Mouse (Mus musculus): ENCODE measurements at regions not wholly inside any gene's neighbourhood (a gene's known extent, or its start where the extent isn't known, plus 50 kb on each side); places are given as distances from the start of the nearest gene placed in this dataset.

GRCm38 (mm10) chr15:24992665-24993324 is 420.8 kb downstream of the Basp1 start:
- H3K27me3 ChIP-seq (ENCODE audit: control insufficient read depth, insufficient read depth, low read depth, low read length), result no peaks in the 10 kb centered on the region
- H3K27ac ChIP-seq (ENCODE audit: low read length), result no peak overlapping the region
- H3K36me3 ChIP-seq (ENCODE audit: control insufficient read depth, insufficient read depth), result no peaks in the 10 kb centered on the region
- WGBS (ENCODE audit: insufficient replicate concordance), result 69% methylated on average over 14 of the region's 14 CpGs
- no peaks in the 10 kb centered on the region for H3K9me3 ChIP-seq (replicated peaks; ENCODE audit: control insufficient read depth, low read length)
- no peak for ATAC-seq (ENCODE audit: low read depth)
- H3K9ac ChIP-seq (ENCODE audit: low read depth, low read length), result no peak overlapping the region
- no peak overlapping the region for H3K4me2 ChIP-seq (ENCODE audit: low read depth, low read length)
- no peaks in the 10 kb centered on the region for H3K4me1 ChIP-seq (ENCODE audit: control insufficient read depth, low read depth, low read length)
- H3K4me3 ChIP-seq (ENCODE audit: low read depth, low read length), result no peak overlapping the region

- 53% methylated on average over 5 of the region's 5 CpGs for WGBS (ENCODE audit: insufficient replicate concordance)
- Histone ChIP-seq H3K4me3 (ENCODE audit: low read depth, low read length) (no peak overlapping the region), H3K27me3 (ENCODE audit: control insufficient read depth, insufficient read depth, low read depth, low read length) (no peaks in the 10 kb centered on the region), H3K27ac (ENCODE audit: low read length) (no peak overlapping the region), H3K4me1 (ENCODE audit: control insufficient read depth, low read depth, low read length) (no peaks in the 10 kb centered on the region), H3K9ac (ENCODE audit: low read depth, low read length) (no peak overlapping the region), H3K9me3 (replicated peaks; ENCODE audit: control insufficient read depth, low read length) (no peaks in the 10 kb centered on the region), H3K4me2 (ENCODE audit: low read depth, low read length) (no peak overlapping the region), H3K36me3 (ENCODE audit: control insufficient read depth, insufficient read depth) (no peaks in the 10 kb centered on the region)
- ATAC-seq (ENCODE audit: low read depth), result no peak
These were observed 423.3 kb downstream of the Basp1 start for GRCm38 (mm10) chr15:24990082-24990786.

- 58% methylated on average over 4 of the region's 4 CpGs for WGBS (ENCODE audit: insufficient replicate concordance)
- no peak overlapping the region for H3K4me2 ChIP-seq (ENCODE audit: low read depth, low read length)
- H3K27me3 ChIP-seq (ENCODE audit: control insufficient read depth, insufficient read depth, low read depth, low read length), result no peaks in the 10 kb centered on the region
- H3K27ac ChIP-seq (ENCODE audit: low read length), result no peak overlapping the region
- no peaks in the 10 kb centered on the region for H3K9me3 ChIP-seq (replicated peaks; ENCODE audit: control insufficient read depth, low read length)
- no peak overlapping the region for H3K9ac ChIP-seq (ENCODE audit: low read depth, low read length)
- no peaks in the 10 kb centered on the region for H3K4me1 ChIP-seq (ENCODE audit: control insufficient read depth, low read depth, low read length)
- no peak for ATAC-seq (ENCODE audit: low read depth)
- no peak overlapping the region for H3K4me3 ChIP-seq (ENCODE audit: low read depth, low read length)
- no peaks in the 10 kb centered on the region for H3K36me3 ChIP-seq (ENCODE audit: control insufficient read depth, insufficient read depth)
These were observed 432.7 kb downstream of the Basp1 start for GRCm38 (mm10) chr15:24980841-24981240.

GRCm38 (mm10) chr15:24972020-24972419 is 441.5 kb downstream of the Basp1 start:
- 38% methylated on average over 5 of the region's 5 CpGs for WGBS (ENCODE audit: insufficient replicate concordance)
- H3K9me3 ChIP-seq (replicated peaks; ENCODE audit: control insufficient read depth, low read length), result no peaks in the 10 kb centered on the region
- ATAC-seq (ENCODE audit: low read depth), result no peak

GRCm38 (mm10) chr15:24969391-24969812 is 444.2 kb downstream of the Basp1 start:
- Histone ChIP-seq H3K36me3 (ENCODE audit: control insufficient read depth, insufficient read depth) (no peaks in the 10 kb centered on the region), H3K27ac (ENCODE audit: low read length) (no peak overlapping the region), H3K9ac (ENCODE audit: low read depth, low read length) (no peak overlapping the region), H3K9me3 (replicated peaks; ENCODE audit: control insufficient read depth, low read length) (no peaks in the 10 kb centered on the region), H3K4me3 (ENCODE audit: low read depth, low read length) (no peak overlapping the region), H3K4me2 (ENCODE audit: low read depth, low read length) (no peak overlapping the region), H3K27me3 (ENCODE audit: control insufficient read depth, insufficient read depth, low read depth, low read length) (no peaks in the 10 kb centered on the region), H3K4me1 (ENCODE audit: control insufficient read depth, low read depth, low read length) (no peaks in the 10 kb centered on the region)
- no peak for ATAC-seq (ENCODE audit: low read depth)
- 56% methylated on average over 2 of the region's 2 CpGs for WGBS (ENCODE audit: insufficient replicate concordance)

More at GRCm38 (mm10) chr15:24972020-24972419, 441.5 kb downstream of the Basp1 start:
- H3K36me3 ChIP-seq (ENCODE audit: control insufficient read depth, insufficient read depth), result no peaks in the 10 kb centered on the region
- no peaks in the 10 kb centered on the region for H3K27me3 ChIP-seq (ENCODE audit: control insufficient read depth, insufficient read depth, low read depth, low read length)
- H3K4me2 ChIP-seq (ENCODE audit: low read depth, low read length), result no peak overlapping the region
- no peak overlapping the region for H3K27ac ChIP-seq (ENCODE audit: low read length)
- H3K9ac ChIP-seq (ENCODE audit: low read depth, low read length), result no peak overlapping the region
- no peaks in the 10 kb centered on the region for H3K4me1 ChIP-seq (ENCODE audit: control insufficient read depth, low read depth, low read length)
- H3K4me3 ChIP-seq (ENCODE audit: low read depth, low read length), result no peak overlapping the region

- 61% methylated on average over 7 of the region's 7 CpGs for WGBS (ENCODE audit: insufficient replicate concordance)
- Histone ChIP-seq H3K27ac (ENCODE audit: low read length) (no peak overlapping the region), H3K36me3 (ENCODE audit: control insufficient read depth, insufficient read depth) (no peaks in the 10 kb centered on the region), H3K9me3 (replicated peaks; ENCODE audit: control insufficient read depth, low read length) (no peaks in the 10 kb centered on the region), H3K27me3 (ENCODE audit: control insufficient read depth, insufficient read depth, low read depth, low read length) (no peaks in the 10 kb centered on the region), H3K9ac (ENCODE audit: low read depth, low read length) (no peak overlapping the region), H3K4me2 (ENCODE audit: low read depth, low read length) (no peak overlapping the region), H3K4me3 (ENCODE audit: low read depth, low read length) (no peak overlapping the region), H3K4me1 (ENCODE audit: control insufficient read depth, low read depth, low read length) (no peaks in the 10 kb centered on the region)
- ATAC-seq (ENCODE audit: low read depth), result no peak
These were observed 444.8 kb downstream of the Basp1 start for GRCm38 (mm10) chr15:24968636-24969317.

- Histone ChIP-seq H3K9me3 (replicated peaks; ENCODE audit: control insufficient read depth, low read length) (no peaks in the 10 kb centered on the region), H3K9ac (ENCODE audit: low read depth, low read length) (no peak overlapping the region), H3K27me3 (ENCODE audit: control insufficient read depth, insufficient read depth, low read depth, low read length) (no peaks in the 10 kb centered on the region), H3K4me2 (ENCODE audit: low read depth, low read length) (no peak overlapping the region), H3K4me1 (ENCODE audit: control insufficient read depth, low read depth, low read length) (no peaks in the 10 kb centered on the region), H3K27ac (ENCODE audit: low read length) (no peak overlapping the region), H3K4me3 (ENCODE audit: low read depth, low read length) (no peak overlapping the region), H3K36me3 (ENCODE audit: control insufficient read depth, insufficient read depth) (no peaks in the 10 kb centered on the region)
- 66% methylated on average over 2 of the region's 2 CpGs for whole genome bisulfite sequencing (ENCODE audit: insufficient replicate concordance)
- no peak for ATAC-seq (ENCODE audit: low read depth)
These were observed 483.8 kb downstream of the Basp1 start for GRCm38 (mm10) chr15:24929742-24930141.

- Histone ChIP-seq H3K9ac (ENCODE audit: low read depth, low read length) (no peak overlapping the region), H3K9me3 (replicated peaks; ENCODE audit: control insufficient read depth, low read length) (no peaks in the 10 kb centered on the region), H3K36me3 (ENCODE audit: control insufficient read depth, insufficient read depth) (no peaks in the 10 kb centered on the region), H3K27me3 (ENCODE audit: control insufficient read depth, insufficient read depth, low read depth, low read length) (no peaks in the 10 kb centered on the region), H3K4me1 (ENCODE audit: control insufficient read depth, low read depth, low read length) (no peaks in the 10 kb centered on the region), H3K4me2 (ENCODE audit: low read depth, low read length) (no peak overlapping the region), H3K27ac (ENCODE audit: low read length) (no peak overlapping the region), H3K4me3 (ENCODE audit: low read depth, low read length) (no peak overlapping the region)
- no peak for ATAC-seq (ENCODE audit: low read depth)
- WGBS (ENCODE audit: insufficient replicate concordance), result 60% methylated on average over 1 of the region's 1 CpGs
These were observed 501.7 kb downstream of the Basp1 start for GRCm38 (mm10) chr15:24911866-24912265.

- ATAC-seq (ENCODE audit: low read depth), result no peak
- no peaks in the 10 kb centered on the region for H3K27me3 ChIP-seq (ENCODE audit: control insufficient read depth, insufficient read depth, low read depth, low read length)
- no peak overlapping the region for H3K4me2 ChIP-seq (ENCODE audit: low read depth, low read length)
- no peak overlapping the region for H3K9ac ChIP-seq (ENCODE audit: low read depth, low read length)
- WGBS (ENCODE audit: insufficient replicate concordance), result 68% methylated on average over 1 of the region's 1 CpGs
- H3K27ac ChIP-seq (ENCODE audit: low read length), result no peak overlapping the region
- H3K4me1 ChIP-seq (ENCODE audit: control insufficient read depth, low read depth, low read length), result no peaks in the 10 kb centered on the region
- no peaks in the 10 kb centered on the region for H3K9me3 ChIP-seq (replicated peaks; ENCODE audit: control insufficient read depth, low read length)
- no peaks in the 10 kb centered on the region for H3K36me3 ChIP-seq (ENCODE audit: control insufficient read depth, insufficient read depth)
- H3K4me3 ChIP-seq (ENCODE audit: low read depth, low read length), result no peak overlapping the region
These were observed 502.1 kb downstream of the Basp1 start for GRCm38 (mm10) chr15:24911466-24911865.
